Mouse (Mus musculus) frontal cortex, adult (tissue): ENCODE results near the gene Pdxdc1.

Experiments used
- ATAC-seq: cut with Nextera tagmentation; 2 replicates; pipeline ENCODE4 v1.9.2; 2017; ENCODE audit warnings: mild to moderate bottlenecking, moderate library complexity, mixed read lengths; ENCODE audit not compliant: low TSS enrichment

Gene Pdxdc1

GRCm38 (mm10) chr16:13890449-13890848 lies 12.5 kb downstream of the Pdxdc1 start:
- no peak for ATAC-seq

GRCm38 (mm10) chr16:13883094-13883774 lies 19.7 kb downstream of the Pdxdc1 start:
- ATAC-seq, result no peak

GRCm38 (mm10) chr16:13875483-13875882 lies 27.4 kb downstream of the Pdxdc1 start:
- ATAC-seq, result peak; percentile 97

- no peak for ATAC-seq
These were observed 34.9 kb downstream of the Pdxdc1 start for GRCm38 (mm10) chr16:13867910-13868514.

- ATAC-seq, result peak; percentile 69; the same call in 1 of the 2 replicates
These were observed 35.5 kb downstream of the Pdxdc1 start for GRCm38 (mm10) chr16:13867406-13867805.

- no peak for ATAC-seq
These were observed 36.3 kb downstream of the Pdxdc1 start for GRCm38 (mm10) chr16:13866616-13867015.

- no peak for ATAC-seq
These were observed 36.9 kb downstream of the Pdxdc1 start for GRCm38 (mm10) chr16:13866076-13866475.

- no peak for ATAC-seq
These were observed 49.0 kb downstream of the Pdxdc1 start for GRCm38 (mm10) chr16:13853886-13854285.

GRCm38 (mm10) chr16:13851446-13851845 lies 51.5 kb downstream of the Pdxdc1 start:
- ATAC-seq, result no peak

- no peak for ATAC-seq
These were observed 54.6 kb downstream of the Pdxdc1 start for GRCm38 (mm10) chr16:13848310-13848709.

GRCm38 (mm10) chr16:13846675-13847074 lies 56.3 kb downstream of the Pdxdc1 start:
- peak; percentile 67; the same call in 1 of the 2 replicates for ATAC-seq

- no peak for ATAC-seq
These were observed 57.9 kb downstream of the Pdxdc1 start for GRCm38 (mm10) chr16:13845031-13845430.

GRCm38 (mm10) chr16:13840956-13841355 lies 62.0 kb downstream of the Pdxdc1 start:
- no peak for ATAC-seq

- ATAC-seq, result no peak
These were observed 62.9 kb downstream of the Pdxdc1 start for GRCm38 (mm10) chr16:13840056-13840455.

GRCm38 (mm10) chr16:13834382-13834781 lies 68.5 kb downstream of the Pdxdc1 start:
- ATAC-seq, result no peak

GRCm38 (mm10) chr16:13831606-13832005 lies 71.3 kb downstream of the Pdxdc1 start:
- no peak for ATAC-seq

- no peak for ATAC-seq
These were observed 72.5 kb downstream of the Pdxdc1 start for GRCm38 (mm10) chr16:13830444-13830843.

GRCm38 (mm10) chr16:13826511-13826910 lies 76.4 kb downstream of the Pdxdc1 start:
- no peak for ATAC-seq

- no peak for ATAC-seq
These were observed 77.0 kb downstream of the Pdxdc1 start for GRCm38 (mm10) chr16:13825781-13826490.

- no peak for ATAC-seq
These were observed 82.2 kb downstream of the Pdxdc1 start for GRCm38 (mm10) chr16:13820771-13821170.

- 0 out of 2 replicates have a peak, but pooled peaks have one; percentile 6 for ATAC-seq
These were observed 83.0 kb downstream of the Pdxdc1 start for GRCm38 (mm10) chr16:13819806-13820500.

GRCm38 (mm10) chr16:13819394-13819743 lies 83.6 kb downstream of the Pdxdc1 start:
- ATAC-seq, result peak; percentile 24
